Mouse (Mus musculus) adrenal gland, postnatal 14 days (tissue): ENCODE results near the gene Luzp2. TPM values are rescaled to one million over a fixed set of nuclear protein-coding genes. Genes with fewer than 3 reads are reported as not detected.
"Not testable (repeated sequence)": the region's sequence is repeated elsewhere in the genome, so short reads cannot be mapped to it uniquely, and the experiment has no call there.

Experiments used
- DNase-seq: peaks from one replicate; pipeline ENCODE4 v3.0.0; 2021; ENCODE audit warnings: mixed read lengths
- total RNA-seq: library from RNA; stranded (reverse); gene quantifications from 2 replicates; pipeline ENCODE4 v1.2.3, GENCODE M21; 2021

Luzp2 gene
- total RNA-seq, 1 experiment from 2014 or later, result 1.3 TPM

DNA sequence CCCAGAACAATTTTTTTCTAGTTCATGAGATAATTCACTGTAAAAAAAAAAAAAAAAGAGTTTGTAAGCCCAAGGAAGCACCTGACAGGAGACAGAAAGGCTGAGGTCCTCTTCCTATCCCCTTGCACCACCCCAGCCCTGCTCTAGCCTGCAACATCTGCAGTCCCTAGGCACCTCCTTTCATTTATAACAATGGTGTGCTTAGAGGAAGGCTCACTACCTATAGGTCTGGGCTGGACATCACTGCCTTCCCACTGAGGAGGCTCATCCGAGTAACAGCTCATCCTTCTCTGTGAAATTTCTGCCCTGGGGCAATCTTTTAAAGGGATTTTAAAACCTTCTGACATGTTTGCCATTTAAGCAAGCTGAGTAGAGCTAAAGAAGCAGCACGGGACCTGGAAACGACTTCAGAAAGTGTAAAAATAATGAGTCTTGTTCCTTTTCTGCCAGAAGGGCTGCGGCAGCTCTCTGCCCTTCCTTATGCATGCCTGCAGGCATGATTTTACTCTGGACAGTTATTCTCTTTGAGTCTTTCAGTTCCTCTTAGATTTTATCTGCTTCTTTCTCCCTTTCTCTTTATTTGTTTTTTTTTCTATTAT, 174.0 kb downstream of the Luzp2 start:
- DNase-seq, result no peak

DNA sequence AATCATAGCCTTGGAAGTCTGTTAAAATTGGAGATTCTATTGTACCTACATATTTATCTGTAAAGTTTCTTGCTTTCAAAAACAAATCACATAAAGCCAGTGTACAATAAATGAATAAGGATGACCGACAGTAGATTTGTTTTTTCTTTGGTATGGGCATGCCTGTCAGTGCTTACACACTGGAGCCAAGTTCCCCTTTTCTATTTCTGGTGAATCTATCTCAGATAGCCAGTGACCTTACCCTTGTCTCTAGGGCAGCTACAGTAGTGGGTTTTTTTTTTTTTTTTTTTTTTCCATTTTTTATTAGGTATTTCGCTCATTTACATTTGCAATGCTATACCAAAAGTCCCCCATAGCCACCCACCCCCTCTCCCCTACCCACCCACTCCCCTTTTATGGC, 298.6 kb downstream of the Luzp2 start:
- DNase-seq, result not testable (repeated sequence)

GRCm38 (mm10) chr7:55188927-55189326, 353.6 kb downstream of the Luzp2 start:
- DNase-seq, result no peak

GRCm38 (mm10) chr7:55189496-55189895, 354.2 kb downstream of the Luzp2 start:
- DNase-seq, result no peak

DNA sequence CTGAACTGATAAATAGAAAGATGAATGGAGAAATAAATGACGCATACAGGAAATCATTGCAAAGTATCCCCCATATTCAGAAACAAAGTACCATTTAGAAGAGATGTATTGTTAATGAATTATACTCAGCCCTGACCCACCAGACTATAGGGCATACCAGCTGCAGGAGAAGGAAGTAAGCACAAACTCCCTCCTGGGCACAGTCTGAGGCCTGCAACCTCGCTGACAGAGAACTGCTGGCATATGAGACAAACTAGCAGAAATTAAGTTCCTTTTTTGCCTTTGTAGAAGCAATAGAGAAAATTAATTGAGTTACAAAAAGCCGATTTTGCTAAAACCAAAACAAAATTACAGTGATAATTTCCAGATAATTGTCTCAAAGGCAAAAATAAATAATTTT, 355.4 kb downstream of the Luzp2 start:
- DNase-seq, result no peak

DNA sequence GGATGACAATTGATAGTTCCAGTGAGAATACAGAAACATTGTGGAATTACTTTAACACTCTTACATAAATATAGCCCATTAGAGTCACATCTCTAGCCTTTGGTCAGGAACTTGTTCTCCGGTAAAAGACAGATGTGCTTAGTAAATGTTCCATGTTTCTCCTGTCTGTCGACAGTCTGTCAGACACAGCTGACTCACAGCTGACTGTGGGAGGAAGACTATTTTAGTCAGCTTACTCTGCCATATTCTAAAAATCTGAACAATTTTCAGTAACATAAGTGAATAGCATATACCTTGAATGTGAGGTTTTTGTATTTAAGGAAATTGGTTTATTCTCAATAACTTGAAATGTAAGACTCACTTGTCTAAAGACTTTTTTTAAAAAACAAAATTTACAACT, 363.5 kb downstream of the Luzp2 start:
- DNase-seq, result no peak

- no peak for DNase-seq
Measured at GRCm38 (mm10) chr7:55222997-55223396, 387.7 kb downstream of the Luzp2 start.

DNA sequence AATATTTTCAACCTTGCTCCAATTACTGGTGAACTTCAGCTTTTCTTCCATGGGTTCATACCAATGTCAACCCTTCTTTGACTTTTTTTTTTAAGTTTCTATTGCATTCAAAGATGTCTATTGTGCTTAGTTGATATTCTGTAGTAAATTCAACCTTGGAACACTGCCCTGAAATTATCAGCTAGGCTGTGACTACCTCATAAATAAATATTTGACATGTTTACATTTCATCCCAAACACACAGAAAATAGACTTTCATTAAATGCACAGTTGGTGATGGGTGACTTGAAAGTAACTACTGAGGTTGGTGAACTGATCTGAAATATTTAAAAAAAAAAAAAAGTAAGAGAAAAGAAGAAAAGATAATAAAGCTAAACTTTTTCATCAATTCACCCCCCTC, 394.1 kb downstream of the Luzp2 start:
- no peak for DNase-seq
